Mouse (Mus musculus) midbrain, embryonic 14.5 days (tissue): ENCODE measurements around the gene D16Ertd472e. TPM values are rescaled to one million over a fixed set of nuclear protein-coding genes. Genes with fewer than 3 reads are reported as not detected.
A peak's percentile ranks its signal among the peaks of the same experiment; 100 is the strongest.

Experiments
- ATAC-seq: fragments of 200-750 bp; cut with Nextera tagmentation; 2 replicates; pipeline ENCODE4 v1.8.0; 2017; ENCODE audit warnings: moderate number of reproducible peaks, moderate library complexity; ENCODE audit not compliant: low FRiP score, low TSS enrichment
- DNase-seq: peaks from one replicate; pipeline ENCODE4 v3.0.0-alpha.2; 2015
- H3K27ac ChIP-seq: fragments of 300-500 bp; sonication (generic); replicated peaks from 2 replicates; pipeline ENCODE4 v1.5.1; 2014; ENCODE audit warnings: mild to moderate bottlenecking, low read depth, low read length, moderate library complexity
- H3K27me3 ChIP-seq: fragments of 300-500 bp; sonication (generic); 2 replicates; pipeline ENCODE4 v1.6.1; 2014; ENCODE audit warnings: low read length, control low read depth, mixed read lengths; ENCODE audit not compliant: control insufficient read depth, insufficient read depth
- H3K36me3 ChIP-seq: fragments of 300-500 bp; sonication (generic); 2 replicates; pipeline ENCODE4 v1.6.1; 2014; ENCODE audit warnings: low read length, control low read depth; ENCODE audit not compliant: control insufficient read depth, insufficient read depth
- H3K4me1 ChIP-seq: fragments of 300-500 bp; sonication (generic); 2 replicates; pipeline ENCODE4 v1.6.1; 2014; ENCODE audit warnings: mild to moderate bottlenecking, antibody characterized with exemption, low read length, control low read depth; ENCODE audit not compliant: control insufficient read depth, insufficient read depth
- H3K4me2 ChIP-seq: fragments of 300-500 bp; sonication (generic); 2 replicates; pipeline ENCODE4 v1.6.1; 2014; ENCODE audit warnings: mild to moderate bottlenecking, low read length, moderate library complexity
- H3K4me3 ChIP-seq: fragments of 300-500 bp; sonication (generic); replicated peaks from 2 replicates; pipeline ENCODE4 v1.5.1; 2014; ENCODE audit warnings: low read depth, low read length
- H3K9ac ChIP-seq: fragments of 300-500 bp; sonication (generic); replicated peaks from 2 replicates; pipeline ENCODE4 v1.6.1; 2014; ENCODE audit warnings: mild to moderate bottlenecking, low read length, moderate library complexity
- H3K9me3 ChIP-seq: fragments of 300-500 bp; sonication (generic); 2 replicates; pipeline ENCODE4 v1.6.1; 2016; ENCODE audit warnings: low read length, control low read depth, mixed read lengths; ENCODE audit not compliant: control insufficient read depth
- WGBS: fragments of 180-500 bp; shearing (Covaris S2); extraction: QIAGEN DNeasy Blood & Tissue Kit; methylation state at CpG from one replicate; pipeline ENCODE4 v1.1.7; 2014; 5-methylcytosine and 5-hydroxymethylcytosine counted together
- polyA plus RNA-seq: library from polyadenylated mRNA; unstranded; fragments of >200 nt; fragmentation: Nextera tagmentation; extraction: Ambion mirVana; gene quantifications from 2 replicates; pipeline ENCODE4 v1.2.1, GENCODE M21; 2014

Gene D16Ertd472e
- polyA plus RNA-seq, 1 experiment from 2014 or later = 8.1 TPM

GRCm38 (mm10) chr16:78591130-78591529 is 14.6 kb upstream of the D16Ertd472e start:
- ATAC-seq (no peak), DNase-seq (no peak)
- Histone ChIP-seq H3K4me1 (no peaks in the 10 kb centered on the region), H3K4me2 (no peak overlapping the region), H3K27me3 (no peaks in the 10 kb centered on the region), H3K9ac (no peak overlapping the region), H3K27ac (no peak overlapping the region), H3K36me3 (no peaks in the 10 kb centered on the region), H3K4me3 (no peak overlapping the region), H3K9me3 (no peaks in the 10 kb centered on the region)
- WGBS = 90% methylated on average over 6 of the region's 6 CpGs

GRCm38 (mm10) chr16:78588821-78589220 is 12.3 kb upstream of the D16Ertd472e start:
- H3K9ac ChIP-seq = no peak overlapping the region
- H3K27me3 ChIP-seq = no peaks in the 10 kb centered on the region
- H3K36me3 ChIP-seq = no peaks in the 10 kb centered on the region
- DNase-seq (no peak), ATAC-seq (no peak)
- no peak overlapping the region for H3K4me3 ChIP-seq
- no peak overlapping the region for H3K27ac ChIP-seq
- no peaks in the 10 kb centered on the region for H3K9me3 ChIP-seq
- 90% methylated on average over 2 of the region's 2 CpGs for WGBS
- no peak overlapping the region for H3K4me2 ChIP-seq
- H3K4me1 ChIP-seq = no peaks in the 10 kb centered on the region

- Histone ChIP-seq H3K27ac (no peak overlapping the region), H3K4me2 (no peak overlapping the region), H3K9me3 (no peaks in the 10 kb centered on the region), H3K27me3 (no peaks in the 10 kb centered on the region), H3K9ac (no peak overlapping the region), H3K4me1 (no peaks in the 10 kb centered on the region), H3K4me3 (no peak overlapping the region), H3K36me3 (no peaks in the 10 kb centered on the region)
- WGBS = 80% methylated on average over 7 of the region's 7 CpGs
- DNase-seq = no peak
- no peak for ATAC-seq
These were observed 10.1 kb upstream of the D16Ertd472e start for GRCm38 (mm10) chr16:78586621-78587020.

- WGBS = 77% methylated on average over 11 of the region's 11 CpGs
- no peaks in the 10 kb centered on the region for H3K9me3 ChIP-seq
These were observed 9.3 kb upstream of the D16Ertd472e start for GRCm38 (mm10) chr16:78585664-78586397.

GRCm38 (mm10) chr16:78585163-78585562 is 8.7 kb upstream of the D16Ertd472e start:
- H3K27me3 ChIP-seq = no peaks in the 10 kb centered on the region
- 83% methylated on average over 4 of the region's 4 CpGs for WGBS
- no peak for ATAC-seq

More at GRCm38 (mm10) chr16:78585664-78586397, 9.3 kb upstream of the D16Ertd472e start:
- DNase-seq = no peak
- no peak for ATAC-seq
- no peak overlapping the region for H3K27ac ChIP-seq
- no peaks in the 10 kb centered on the region for H3K36me3 ChIP-seq
- H3K4me3 ChIP-seq = no peak overlapping the region
- H3K27me3 ChIP-seq = no peaks in the 10 kb centered on the region
- H3K4me1 ChIP-seq = no peaks in the 10 kb centered on the region
- no peak overlapping the region for H3K4me2 ChIP-seq
- no peak overlapping the region for H3K9ac ChIP-seq

GRCm38 (mm10) chr16:78583968-78584367 is 7.5 kb upstream of the D16Ertd472e start:
- no peaks in the 10 kb centered on the region for H3K27me3 ChIP-seq
- H3K9me3 ChIP-seq = no peaks in the 10 kb centered on the region
- H3K4me3 ChIP-seq = no peak overlapping the region
- no peaks in the 10 kb centered on the region for H3K4me1 ChIP-seq
- no peak overlapping the region for H3K27ac ChIP-seq
- H3K9ac ChIP-seq = no peak overlapping the region
- WGBS = 92% methylated on average over 4 of the region's 4 CpGs
- no peaks in the 10 kb centered on the region for H3K36me3 ChIP-seq
- no peak overlapping the region for H3K4me2 ChIP-seq
- ATAC-seq (no peak), DNase-seq (no peak)

More at GRCm38 (mm10) chr16:78585163-78585562, 8.7 kb upstream of the D16Ertd472e start:
- no peak for DNase-seq
- no peaks in the 10 kb centered on the region for H3K9me3 ChIP-seq
- H3K4me3 ChIP-seq = no peak overlapping the region
- no peak overlapping the region for H3K4me2 ChIP-seq
- no peak overlapping the region for H3K9ac ChIP-seq
- H3K27ac ChIP-seq = no peak overlapping the region
- H3K36me3 ChIP-seq = no peaks in the 10 kb centered on the region
- no peaks in the 10 kb centered on the region for H3K4me1 ChIP-seq

- H3K9ac ChIP-seq = no peak overlapping the region
- H3K4me3 ChIP-seq = no peak overlapping the region
- ATAC-seq (no peak), DNase-seq (no peak)
- no peaks in the 10 kb centered on the region for H3K9me3 ChIP-seq
- WGBS = 95% methylated on average over 7 of the region's 7 CpGs
- H3K36me3 ChIP-seq = no peaks in the 10 kb centered on the region
- no peak overlapping the region for H3K27ac ChIP-seq
- no peaks in the 10 kb centered on the region for H3K27me3 ChIP-seq
- H3K4me1 ChIP-seq = peaks cover 4% of the 10 kb centered on the region
- no peak overlapping the region for H3K4me2 ChIP-seq
These were observed 3.9 kb upstream of the D16Ertd472e start for GRCm38 (mm10) chr16:78580387-78580786.

GRCm38 (mm10) chr16:78579386-78579785 is 2.9 kb upstream of the D16Ertd472e start:
- no peak for DNase-seq
- H3K4me1 ChIP-seq = peaks cover 13% of the 10 kb centered on the region
- no peak overlapping the region for H3K4me3 ChIP-seq
- no peaks in the 10 kb centered on the region for H3K36me3 ChIP-seq
- no peak overlapping the region for H3K4me2 ChIP-seq
- ATAC-seq = no peak
- H3K27me3 ChIP-seq = no peaks in the 10 kb centered on the region
- no peak overlapping the region for H3K9ac ChIP-seq
- H3K27ac ChIP-seq = no peak overlapping the region
- H3K9me3 ChIP-seq = no peaks in the 10 kb centered on the region
- WGBS = 91% methylated on average over 4 of the region's 4 CpGs

- Histone ChIP-seq H3K4me1 (peaks cover 23% of the 10 kb centered on the region), H3K4me3 (peak overlapping the region; percentile 80), H3K36me3 (peaks cover 4% of the 10 kb centered on the region; the same call in 1 of the 2 replicates), H3K9me3 (no peaks in the 10 kb centered on the region), H3K4me2 (peak overlapping the region; percentile 73), H3K27me3 (no peaks in the 10 kb centered on the region), H3K9ac (peak overlapping the region; percentile 72; the same call in 1 of the 2 replicates), H3K27ac (no peak overlapping the region)
- no peak for DNase-seq
- ATAC-seq = 0 out of 2 replicates have a peak, but pooled peaks have one; percentile 1
- WGBS = 23% methylated on average over 14 of the region's 14 CpGs
These were observed 670 bp upstream of the D16Ertd472e start for GRCm38 (mm10) chr16:78577085-78577671.
